Mouse (Mus musculus): ENCODE data around the gene Treml1. TPM values are rescaled to one million over a fixed set of nuclear protein-coding genes. Genes with fewer than 3 reads are reported as not detected.

Treml1 gene
- polyA plus RNA-seq, 1 experiment from 2014 or later: 0.21 TPM

DNA sequence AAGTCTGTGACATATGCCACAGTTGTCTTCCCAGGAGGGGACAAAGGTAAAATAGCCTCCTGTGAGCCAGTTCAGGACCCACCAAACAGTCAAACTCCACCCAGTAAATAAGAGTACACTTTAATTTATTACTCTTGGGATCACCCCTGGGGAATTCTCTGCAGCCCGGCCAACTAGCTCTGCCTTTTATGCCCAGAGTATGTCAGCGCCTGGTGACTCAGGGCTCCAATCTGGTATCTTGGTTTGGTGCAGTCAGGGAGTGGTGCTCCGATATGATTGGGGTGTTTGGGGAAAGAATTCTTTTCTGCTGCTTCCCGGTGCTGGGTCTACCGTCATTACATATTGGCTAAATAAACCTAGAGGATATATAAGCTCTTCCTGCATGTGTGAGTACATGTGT is 7.1 kb downstream of the Treml1 start:
- H3K36me3 ChIP-seq (ENCODE audit: insufficient read depth, low read length): no peaks in the 10 kb centered on the region
- DNase-seq (ENCODE audit: low spot score) (no peak), ATAC-seq (replicated peaks; ENCODE audit: low FRiP score, low read depth) (no peak)
- no peaks in the 10 kb centered on the region for H3K27me3 ChIP-seq (ENCODE audit: insufficient read depth, low read length)
- WGBS: 74% methylated on average over 5 of the region's 5 CpGs
- H3K4me3 ChIP-seq (replicated peaks; ENCODE audit: low read depth, low read length): no peak overlapping the region
- no peak overlapping the region for H3K9ac ChIP-seq (ENCODE audit: low read depth, low read length)
- no peak overlapping the region for H3K4me2 ChIP-seq (ENCODE audit: low read length)
- H3K4me1 ChIP-seq (replicated peaks; ENCODE audit: insufficient read depth, low read length): no peaks in the 10 kb centered on the region
- no peaks in the 10 kb centered on the region for H3K9me3 ChIP-seq (replicated peaks; ENCODE audit: low read length)
- no peak overlapping the region for H3K27ac ChIP-seq
- TF ChIP-seq CTCF (IDR thresholded peaks at IDR 0.05; ENCODE audit: low read depth): no peak

DNA sequence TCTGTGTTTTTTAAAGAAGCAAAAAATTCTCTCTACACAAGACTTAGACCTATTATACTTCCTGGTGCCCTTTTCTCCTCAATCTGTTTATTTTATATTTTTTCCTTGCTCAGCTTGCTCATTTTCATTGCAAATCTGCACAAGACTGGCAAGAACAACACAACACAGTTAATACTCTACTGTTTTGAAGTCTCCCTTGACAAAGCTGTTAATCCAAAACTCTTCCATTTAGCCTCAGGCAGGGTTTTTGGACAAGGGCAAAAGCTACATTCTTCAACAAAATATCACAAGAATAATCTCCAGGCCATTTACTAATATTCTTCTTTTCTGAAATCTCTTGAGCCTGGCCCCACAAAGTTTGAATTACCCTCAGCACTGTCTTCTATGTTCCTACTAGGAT is 11.9 kb downstream of the Treml1 start:
- DNase-seq (ENCODE audit: low spot score) (no peak), ATAC-seq (replicated peaks; ENCODE audit: low FRiP score, low read depth) (no peak)
- Histone ChIP-seq H3K4me3 (replicated peaks; ENCODE audit: low read depth, low read length) (no peak overlapping the region), H3K9me3 (replicated peaks; ENCODE audit: low read length) (no peaks in the 10 kb centered on the region), H3K27ac (no peak overlapping the region), H3K4me2 (ENCODE audit: low read length) (no peak overlapping the region), H3K36me3 (ENCODE audit: insufficient read depth, low read length) (no peaks in the 10 kb centered on the region), H3K9ac (ENCODE audit: low read depth, low read length) (no peak overlapping the region), H3K4me1 (replicated peaks; ENCODE audit: insufficient read depth, low read length) (no peaks in the 10 kb centered on the region), H3K27me3 (ENCODE audit: insufficient read depth, low read length) (no peaks in the 10 kb centered on the region)
- TF ChIP-seq CTCF (IDR thresholded peaks at IDR 0.05; ENCODE audit: low read depth): no peak

DNA sequence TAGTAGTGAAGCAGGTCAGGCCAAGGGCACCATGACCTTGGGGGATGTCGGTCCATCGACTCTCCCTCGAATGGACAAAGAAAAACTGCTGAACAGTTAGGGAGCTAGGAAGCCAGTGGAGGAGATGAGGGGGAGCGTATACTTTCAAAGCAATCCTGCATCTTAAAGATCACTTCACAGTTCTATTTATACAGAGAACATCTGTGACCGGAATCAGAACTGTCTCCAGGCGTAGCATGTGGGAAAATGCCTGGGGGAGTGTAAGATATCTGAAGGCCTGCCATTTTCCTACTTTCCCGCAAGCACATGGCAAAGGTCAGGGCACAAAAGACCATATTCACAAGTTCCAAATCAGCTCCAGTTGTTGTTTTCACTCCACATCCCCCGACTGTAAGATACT is 13.3 kb downstream of the Treml1 start:
- DNase-seq (ENCODE audit: low spot score) (no peak), ATAC-seq (replicated peaks; ENCODE audit: low FRiP score, low read depth) (no peak)
- H3K4me2 ChIP-seq (ENCODE audit: low read length): no peak overlapping the region
- 66% methylated on average over 8 of the region's 8 CpGs for WGBS
- no peak for TF ChIP-seq CTCF (IDR thresholded peaks at IDR 0.05; ENCODE audit: low read depth)
- no peaks in the 10 kb centered on the region for H3K36me3 ChIP-seq (ENCODE audit: insufficient read depth, low read length)
- H3K9me3 ChIP-seq (replicated peaks; ENCODE audit: low read length): no peaks in the 10 kb centered on the region
- no peak overlapping the region for H3K9ac ChIP-seq (ENCODE audit: low read depth, low read length)
- H3K4me3 ChIP-seq (replicated peaks; ENCODE audit: low read depth, low read length): no peak overlapping the region
- no peaks in the 10 kb centered on the region for H3K27me3 ChIP-seq (ENCODE audit: insufficient read depth, low read length)
- H3K4me1 ChIP-seq (replicated peaks; ENCODE audit: insufficient read depth, low read length): no peaks in the 10 kb centered on the region
- H3K27ac ChIP-seq: no peak overlapping the region

DNA sequence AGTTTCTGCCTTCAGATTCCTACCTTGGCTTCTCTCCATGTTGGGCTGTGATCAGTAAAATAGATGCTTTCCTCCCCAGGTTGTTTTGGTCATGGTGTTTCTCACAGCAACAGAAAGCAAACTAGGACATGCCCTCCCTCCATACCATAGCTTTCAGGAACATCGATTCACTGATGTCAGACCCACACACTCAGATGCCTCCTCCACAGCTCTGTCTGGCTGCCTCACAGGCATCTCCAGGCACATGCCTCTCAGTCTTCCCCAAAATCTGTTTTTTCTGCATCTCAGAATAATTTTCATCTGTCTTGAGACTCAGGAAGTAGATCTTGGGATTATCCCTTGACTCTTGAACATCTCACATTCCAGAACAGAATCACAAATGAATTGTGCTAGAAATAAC is 16.4 kb downstream of the Treml1 start:
- TF ChIP-seq CTCF (IDR thresholded peaks at IDR 0.05; ENCODE audit: low read depth): no peak
- ATAC-seq (replicated peaks; ENCODE audit: low FRiP score, low read depth) (no peak), DNase-seq (ENCODE audit: low spot score) (no peak)
- Histone ChIP-seq H3K27me3 (ENCODE audit: insufficient read depth, low read length) (no peaks in the 10 kb centered on the region), H3K27ac (no peak overlapping the region), H3K4me3 (replicated peaks; ENCODE audit: low read depth, low read length) (no peak overlapping the region), H3K9ac (ENCODE audit: low read depth, low read length) (no peak overlapping the region), H3K4me1 (replicated peaks; ENCODE audit: insufficient read depth, low read length) (no peaks in the 10 kb centered on the region), H3K4me2 (ENCODE audit: low read length) (no peak overlapping the region), H3K9me3 (replicated peaks; ENCODE audit: low read length) (no peaks in the 10 kb centered on the region), H3K36me3 (ENCODE audit: insufficient read depth, low read length) (no peaks in the 10 kb centered on the region)
- 74% methylated on average over 1 of the region's 1 CpGs for WGBS

DNA sequence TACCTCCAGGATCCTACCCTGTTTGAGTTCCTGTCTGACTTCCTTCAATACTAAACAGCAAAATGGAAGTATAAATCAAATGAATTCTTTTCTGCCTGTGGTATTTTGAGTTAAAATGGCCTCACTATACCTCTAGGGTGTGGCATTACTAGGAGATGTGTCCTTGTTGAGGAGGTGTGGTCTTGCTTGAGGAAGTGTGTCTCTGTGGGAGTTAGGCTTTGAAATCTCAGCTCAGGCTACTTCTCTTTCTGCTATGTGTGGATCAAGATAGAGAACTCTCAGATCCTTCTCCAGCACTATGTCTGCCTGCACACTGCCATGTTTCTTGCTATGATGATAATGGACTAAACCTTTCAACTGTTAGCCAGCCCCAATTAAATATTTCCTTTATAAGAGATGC is 19.3 kb downstream of the Treml1 start:
- Histone ChIP-seq H3K4me3 (replicated peaks; ENCODE audit: low read depth, low read length) (no peak overlapping the region), H3K9me3 (replicated peaks; ENCODE audit: low read length) (no peaks in the 10 kb centered on the region), H3K27me3 (ENCODE audit: insufficient read depth, low read length) (no peaks in the 10 kb centered on the region), H3K4me2 (ENCODE audit: low read length) (no peak overlapping the region), H3K9ac (ENCODE audit: low read depth, low read length) (no peak overlapping the region), H3K4me1 (replicated peaks; ENCODE audit: insufficient read depth, low read length) (no peaks in the 10 kb centered on the region), H3K36me3 (ENCODE audit: insufficient read depth, low read length) (no peaks in the 10 kb centered on the region), H3K27ac (no peak overlapping the region)
- no peak for DNase-seq (ENCODE audit: low spot score)
- TF ChIP-seq CTCF (IDR thresholded peaks at IDR 0.05; ENCODE audit: low read depth): no peak
- no peak for ATAC-seq (replicated peaks; ENCODE audit: low FRiP score, low read depth)

DNA sequence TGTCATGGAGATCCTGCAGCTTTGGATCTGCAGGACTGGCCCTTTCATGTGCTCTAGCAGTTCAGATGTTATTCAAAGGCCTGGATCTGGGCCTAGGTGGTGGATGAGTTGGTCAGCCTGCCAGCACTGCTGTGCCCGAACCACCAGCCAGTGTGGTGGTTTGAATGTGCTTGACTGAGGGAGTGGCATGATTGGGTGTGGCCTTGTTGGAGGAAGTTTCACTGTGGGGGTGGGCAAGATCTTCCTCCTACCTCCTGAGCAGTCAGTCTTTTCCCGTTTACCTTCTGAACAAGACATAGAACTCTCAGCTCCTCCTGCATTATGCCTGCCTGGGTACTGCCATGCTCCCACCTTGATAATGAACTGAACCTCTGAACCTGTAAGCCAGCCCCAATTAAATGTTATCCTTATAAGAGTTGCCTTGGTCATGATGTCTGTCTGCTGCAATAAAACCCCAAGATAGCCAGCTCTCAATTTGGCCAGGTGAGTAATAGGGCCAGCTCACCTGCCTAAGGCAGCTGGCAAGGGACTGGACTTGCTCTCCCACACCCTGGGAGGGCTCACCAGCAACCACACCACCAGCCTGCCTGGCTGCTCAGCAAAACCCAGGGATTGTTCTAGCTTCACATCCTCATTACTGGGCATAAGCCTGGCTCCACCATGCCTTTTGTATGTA is 26.2 kb downstream of the Treml1 start:
- 72% methylated on average over 2 of the region's 2 CpGs for WGBS
- Histone ChIP-seq H3K36me3 (ENCODE audit: insufficient read depth, low read length) (peaks cover 48% of the 10 kb centered on the region), H3K4me2 (ENCODE audit: low read length) (no peak overlapping the region), H3K27me3 (ENCODE audit: insufficient read depth, low read length) (no peaks in the 10 kb centered on the region), H3K4me1 (replicated peaks; ENCODE audit: insufficient read depth, low read length) (no peaks in the 10 kb centered on the region), H3K9ac (ENCODE audit: low read depth, low read length) (no peak overlapping the region), H3K27ac (no peak overlapping the region), H3K9me3 (replicated peaks; ENCODE audit: low read length) (no peaks in the 10 kb centered on the region), H3K4me3 (replicated peaks; ENCODE audit: low read depth, low read length) (no peak overlapping the region)
- ATAC-seq (replicated peaks; ENCODE audit: low FRiP score, low read depth) (no peak), DNase-seq (ENCODE audit: low spot score) (no peak)
- TF ChIP-seq CTCF (IDR thresholded peaks at IDR 0.05; ENCODE audit: low read depth): no peak

DNA sequence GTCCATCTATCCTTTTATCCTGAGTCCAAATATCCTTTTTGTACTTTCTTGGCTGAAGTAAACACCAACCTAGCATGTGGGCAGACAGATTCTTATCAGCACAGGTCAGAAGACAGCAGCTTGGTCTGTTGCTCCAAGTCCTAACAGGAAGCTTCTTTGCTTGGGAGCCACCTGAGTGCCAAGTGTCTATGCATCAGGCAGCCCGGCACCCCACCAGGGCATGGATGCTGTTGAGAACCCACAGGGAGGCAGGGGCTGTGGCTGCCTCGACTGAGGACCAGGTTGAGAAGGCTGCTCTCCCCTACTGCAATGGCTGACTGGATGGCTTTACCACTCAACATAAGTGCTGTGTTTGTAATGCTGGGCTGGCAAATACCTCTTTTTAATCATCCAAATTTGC is 28.9 kb downstream of the Treml1 start:
- H3K36me3 ChIP-seq (ENCODE audit: insufficient read depth, low read length): peaks cover 75% of the 10 kb centered on the region
- H3K4me1 ChIP-seq (replicated peaks; ENCODE audit: insufficient read depth, low read length): no peaks in the 10 kb centered on the region
- H3K4me3 ChIP-seq (replicated peaks; ENCODE audit: low read depth, low read length): no peak overlapping the region
- no peak overlapping the region for H3K4me2 ChIP-seq (ENCODE audit: low read length)
- no peak overlapping the region for H3K27ac ChIP-seq
- no peak for ATAC-seq (replicated peaks; ENCODE audit: low FRiP score, low read depth)
- no peak overlapping the region for H3K9ac ChIP-seq (ENCODE audit: low read depth, low read length)
- DNase-seq (ENCODE audit: low spot score): no peak
- no peak for TF ChIP-seq CTCF (IDR thresholded peaks at IDR 0.05; ENCODE audit: low read depth)
- WGBS: 98% methylated on average over 2 of the region's 2 CpGs
- H3K27me3 ChIP-seq (ENCODE audit: insufficient read depth, low read length): no peaks in the 10 kb centered on the region
- no peaks in the 10 kb centered on the region for H3K9me3 ChIP-seq (replicated peaks; ENCODE audit: low read length)
